Mouse (Mus musculus): Measurements from ENCODE around the gene Gm11733. TPM values are rescaled to one million over a fixed set of nuclear protein-coding genes. Genes with fewer than 3 reads are reported as not detected.

Gm11733 gene
- polyA plus RNA-seq, 1 experiment from 2014 or later: not detected

Other genes starting within 250 kb of the Gm11733 start
- gene Tnrc6c, start 169.9 kb downstream of the Gm11733 start, polyA plus RNA-seq (2015; fragmentation: Nextera tagmentation; extraction: Ambion mirVana): 17.1 and 17.3 TPM in 2 replicates

All from embryonic facial prominence, embryonic 15.5 days (tissue).